Mouse (Mus musculus) liver, embryonic 11.5 days (tissue): Measurements from ENCODE around the gene Cysrt1. TPM values are rescaled to one million over a fixed set of nuclear protein-coding genes. Genes with fewer than 3 reads are reported as not detected.
A peak's percentile ranks its signal among the peaks of the same experiment; 100 is the strongest.

Experiments
- ATAC-seq: fragments of 200-750 bp; cut with Nextera tagmentation; replicated peaks from 2 replicates; pipeline ENCODE4 v1.8.0; 2017; ENCODE audit warnings: moderate number of reproducible peaks, mild to moderate bottlenecking, moderate TSS enrichment, moderate library complexity; ENCODE audit not compliant: low FRiP score
- DNase-seq: peaks from one replicate; pipeline ENCODE4 v3.0.0-alpha.2; 2017; ENCODE audit warnings: low spot score
- H3K27ac ChIP-seq: fragments of 300-500 bp; sonication (generic); 2 replicates; pipeline ENCODE4 v1.5.1; 2014; ENCODE audit warnings: mild to moderate bottlenecking, low read depth, low read length, control low read depth
- H3K27me3 ChIP-seq: fragments of 300-500 bp; sonication (generic); replicated peaks from 2 replicates; pipeline ENCODE4 v1.6.1; 2014; ENCODE audit warnings: low read length, mixed read lengths; ENCODE audit not compliant: control insufficient read depth, insufficient read depth
- H3K36me3 ChIP-seq: fragments of 300-500 bp; sonication (generic); 2 replicates; pipeline ENCODE4 v1.6.1; 2014; ENCODE audit warnings: mild to moderate bottlenecking, low read length, moderate library complexity, mixed read lengths; ENCODE audit not compliant: control insufficient read depth, insufficient read depth
- H3K4me1 ChIP-seq: fragments of 300-500 bp; sonication (generic); replicated peaks from 2 replicates; pipeline ENCODE4 v1.6.1; 2014; ENCODE audit warnings: low read length, mixed read lengths; ENCODE audit not compliant: control insufficient read depth, insufficient read depth
- H3K4me2 ChIP-seq: fragments of 300-500 bp; sonication (generic); 2 replicates; pipeline ENCODE4 v1.6.1; 2014; ENCODE audit warnings: mild to moderate bottlenecking, control low read depth, moderate library complexity
- H3K4me3 ChIP-seq: fragments of 300-500 bp; sonication (generic); 2 replicates; pipeline ENCODE4 v1.5.1; 2014; ENCODE audit warnings: low read depth, low read length, control low read depth
- H3K9ac ChIP-seq: fragments of 300-500 bp; sonication (generic); 2 replicates; pipeline ENCODE4 v1.6.1; 2014; ENCODE audit warnings: low read depth, low read length, control low read depth
- H3K9me3 ChIP-seq: fragments of 300-500 bp; sonication (generic); 2 replicates; pipeline ENCODE4 v1.6.1; 2016; ENCODE audit warnings: low read length, inconsistent platforms, mixed read lengths; ENCODE audit not compliant: control insufficient read depth
- WGBS: fragments of 180-500 bp; shearing (Covaris S2); extraction: QIAGEN DNeasy Blood & Tissue Kit; methylation state at CpG from one replicate; pipeline ENCODE4 v1.1.7; 2014; 5-methylcytosine and 5-hydroxymethylcytosine counted together
- polyA plus RNA-seq: library from polyadenylated mRNA; unstranded; fragments of >200 nt; fragmentation: Nextera tagmentation; extraction: Ambion mirVana; gene quantifications from 2 replicates; pipeline ENCODE4 v1.2.1, GENCODE M21; 2014

Gene Cysrt1
- polyA plus RNA-seq, 1 experiment from 2014 or later, result not detected

- no peaks in the 10 kb centered on the region for H3K36me3 ChIP-seq
- H3K4me3 ChIP-seq, result no peak overlapping the region
- peaks cover 24% of the 10 kb centered on the region for H3K4me1 ChIP-seq
- 56% methylated on average over 5 of the region's 5 CpGs for WGBS
- no peak for ATAC-seq
- no peak overlapping the region for H3K9ac ChIP-seq
- H3K27ac ChIP-seq, result no peak overlapping the region
- no peak for DNase-seq
- H3K27me3 ChIP-seq, result no peaks in the 10 kb centered on the region; the same call in 1 of the 2 replicates
- H3K4me2 ChIP-seq, result no peak overlapping the region
- no peaks in the 10 kb centered on the region for H3K9me3 ChIP-seq
Observed at GRCm38 (mm10) chr2:25234551-25235220, 7.6 kb downstream of the Cysrt1 start.

- H3K36me3 ChIP-seq, result no peaks in the 10 kb centered on the region
- ATAC-seq, result no peak
- no peak within 1 kb of the TSS for H3K4me2 ChIP-seq
- no peak for DNase-seq
- no peak within 1 kb of the TSS for H3K4me3 ChIP-seq
- H3K9me3 ChIP-seq, result no peaks in the 10 kb centered on the region
- 71% methylated on average over 3 of the region's 3 CpGs for WGBS
- H3K27ac ChIP-seq, result no peak within 1 kb of the TSS
- H3K4me1 ChIP-seq, result peaks cover 24% of the 10 kb centered on the region
- no peaks in the 10 kb centered on the region; the same call in 1 of the 2 replicates for H3K27me3 ChIP-seq
- no peak within 1 kb of the TSS for H3K9ac ChIP-seq
Observed at GRCm38 (mm10) chr2:25234050-25234449, 8.2 kb downstream of the Cysrt1 start, which contains the start of gene Slc34a3. Gene Slc34a3 (minus strand): TSS chr2:25234364.

- no peaks in the 10 kb centered on the region for H3K36me3 ChIP-seq
- no peaks in the 10 kb centered on the region; the same call in 1 of the 2 replicates for H3K27me3 ChIP-seq
- no peak overlapping the region for H3K27ac ChIP-seq
- no peak overlapping the region for H3K4me3 ChIP-seq
- peaks cover 24% of the 10 kb centered on the region for H3K4me1 ChIP-seq
- H3K4me2 ChIP-seq, result no peak overlapping the region
- DNase-seq (no peak), ATAC-seq (no peak)
- no peak overlapping the region for H3K9ac ChIP-seq
- no peaks in the 10 kb centered on the region for H3K9me3 ChIP-seq
- 31% methylated on average over 4 of the region's 4 CpGs for WGBS
Observed at GRCm38 (mm10) chr2:25233421-25233820, 8.8 kb downstream of the Cysrt1 start.

GRCm38 (mm10) chr2:25231038-25231437, 11.2 kb downstream of the Cysrt1 start:
- Histone ChIP-seq H3K4me3 (no peak overlapping the region), H3K27ac (no peak overlapping the region), H3K36me3 (no peaks in the 10 kb centered on the region), H3K9ac (no peak overlapping the region), H3K27me3 (no peaks in the 10 kb centered on the region; the same call in 1 of the 2 replicates), H3K4me1 (peaks cover 16% of the 10 kb centered on the region), H3K4me2 (no peak overlapping the region), H3K9me3 (no peaks in the 10 kb centered on the region)
- no peak for ATAC-seq
- DNase-seq, result no peak
- 67% methylated on average over 12 of the region's 12 CpGs for WGBS

- Histone ChIP-seq H3K36me3 (no peaks in the 10 kb centered on the region), H3K4me3 (no peak overlapping the region), H3K4me2 (no peak overlapping the region), H3K27ac (no peak overlapping the region), H3K9ac (no peak overlapping the region), H3K4me1 (peaks cover 19% of the 10 kb centered on the region), H3K27me3 (no peaks in the 10 kb centered on the region; the same call in 1 of the 2 replicates), H3K9me3 (no peaks in the 10 kb centered on the region)
- DNase-seq (no peak), ATAC-seq (no peak)
- WGBS, result 83% methylated on average over 7 of the region's 7 CpGs
Observed at GRCm38 (mm10) chr2:25230581-25230980, 11.7 kb downstream of the Cysrt1 start.

GRCm38 (mm10) chr2:25229582-25229981, 12.7 kb downstream of the Cysrt1 start:
- ATAC-seq (no peak), DNase-seq (no peak)
- H3K4me3 ChIP-seq, result no peak overlapping the region
- peaks cover 21% of the 10 kb centered on the region for H3K4me1 ChIP-seq
- H3K36me3 ChIP-seq, result no peaks in the 10 kb centered on the region
- H3K27ac ChIP-seq, result no peak overlapping the region
- 79% methylated on average over 5 of the region's 5 CpGs for WGBS
- no peak overlapping the region for H3K4me2 ChIP-seq
- H3K9me3 ChIP-seq, result no peaks in the 10 kb centered on the region
- no peaks in the 10 kb centered on the region; the same call in 1 of the 2 replicates for H3K27me3 ChIP-seq
- H3K9ac ChIP-seq, result no peak overlapping the region

- Histone ChIP-seq H3K27me3 (no peaks in the 10 kb centered on the region; the same call in 1 of the 2 replicates), H3K36me3 (no peaks in the 10 kb centered on the region), H3K9me3 (no peaks in the 10 kb centered on the region), H3K4me1 (peaks cover 19% of the 10 kb centered on the region), H3K4me3 (peak overlapping the region; percentile 39; the same call in 1 of the 2 replicates), H3K27ac (no peak overlapping the region), H3K4me2 (peak overlapping the region; percentile 64), H3K9ac (no peak overlapping the region; the same call in 1 of the 2 replicates)
- 69% methylated on average over 6 of the region's 6 CpGs for WGBS
- no peak for DNase-seq
- no peak for ATAC-seq
Observed at GRCm38 (mm10) chr2:25228995-25229530, 13.2 kb downstream of the Cysrt1 start.

GRCm38 (mm10) chr2:25228431-25228889, 13.8 kb downstream of the Cysrt1 start:
- H3K4me3 ChIP-seq, result peak overlapping the region; percentile 39
- peak overlapping the region; percentile 62 for H3K9ac ChIP-seq
- peak overlapping the region; percentile 64 for H3K4me2 ChIP-seq
- peaks cover 1% of the 10 kb centered on the region; the same call in 1 of the 2 replicates for H3K36me3 ChIP-seq
- H3K9me3 ChIP-seq, result no peaks in the 10 kb centered on the region
- H3K4me1 ChIP-seq, result peaks cover 13% of the 10 kb centered on the region
- peak overlapping the region; percentile 36; the same call in 1 of the 2 replicates for H3K27ac ChIP-seq
- ATAC-seq (peak; percentile 39), DNase-seq (peak; percentile 78)
- under 1% methylated on average over 7 of the region's 7 CpGs for WGBS
- H3K27me3 ChIP-seq, result no peaks in the 10 kb centered on the region; the same call in 1 of the 2 replicates
